Mouse (Mus musculus) testis, adult 2 months (tissue): ENCODE results near the gene Zwilch. TPM values are rescaled to one million over a fixed set of nuclear protein-coding genes. Genes with fewer than 3 reads are reported as not detected.
"Not testable (repeated sequence)": the region's sequence is repeated elsewhere in the genome, so short reads cannot be mapped to it uniquely, and the experiment has no call there.

Experiments used
- H3K27ac ChIP-seq: fragments of 200-500 bp; 2 replicates; pipeline ENCODE4 v1.5.1; 2012; ENCODE audit warnings: low read depth, low read length; ENCODE audit not compliant: control insufficient read depth, insufficient read depth
- H3K27me3 ChIP-seq: fragments of 200-500 bp; 2 replicates; pipeline ENCODE4 v1.6.1; 2012; ENCODE audit warnings: mild to moderate bottlenecking, low read length, moderate library complexity; ENCODE audit not compliant: control insufficient read depth, insufficient read depth
- H3K36me3 ChIP-seq: fragments of 200-500 bp; 2 replicates; pipeline ENCODE4 v1.6.1; 2012; ENCODE audit warnings: mild to moderate bottlenecking, low read length; ENCODE audit not compliant: control insufficient read depth, insufficient read depth
- H3K4me1 ChIP-seq: fragments of 200-500 bp; 2 replicates; pipeline ENCODE4 v1.6.1; 2012; ENCODE audit warnings: low read length; ENCODE audit not compliant: control insufficient read depth, insufficient read depth
- H3K4me3 ChIP-seq: fragments of 200-500 bp; 2 replicates; pipeline ENCODE4 v1.5.1; 2012; ENCODE audit warnings: low read depth, mild to moderate bottlenecking, low read length, moderate library complexity, mixed read lengths; ENCODE audit not compliant: control insufficient read depth
- CTCF ChIP-seq: fragments of 200-500 bp; IDR thresholded peaks from 2 replicates; pipeline ENCODE4 v1.5.1; 2012; ENCODE audit warnings: low read depth, mild to moderate bottlenecking, inconsistent platforms, low read length, moderate library complexity; ENCODE audit not compliant: control insufficient read depth, insufficient read depth, insufficient replicate concordance
- POLR2A ChIP-seq: fragments of 200-500 bp; IDR thresholded peaks from 2 replicates; pipeline ENCODE4 v1.6.1; 2012; ENCODE audit warnings: low read depth, mild to moderate bottlenecking, inconsistent platforms, low read length, moderate library complexity; ENCODE audit not compliant: control insufficient read depth
- polyA plus RNA-seq: library from polyadenylated mRNA; depleted of rRNA; stranded (reverse); fragments of >200 nt; gene quantifications from 2 replicates; pipeline ENCODE4 v1.2.3, GENCODE M21; 2012

Gene Zwilch
- polyA plus RNA-seq, 1 experiment = 33.6 TPM

DNA sequence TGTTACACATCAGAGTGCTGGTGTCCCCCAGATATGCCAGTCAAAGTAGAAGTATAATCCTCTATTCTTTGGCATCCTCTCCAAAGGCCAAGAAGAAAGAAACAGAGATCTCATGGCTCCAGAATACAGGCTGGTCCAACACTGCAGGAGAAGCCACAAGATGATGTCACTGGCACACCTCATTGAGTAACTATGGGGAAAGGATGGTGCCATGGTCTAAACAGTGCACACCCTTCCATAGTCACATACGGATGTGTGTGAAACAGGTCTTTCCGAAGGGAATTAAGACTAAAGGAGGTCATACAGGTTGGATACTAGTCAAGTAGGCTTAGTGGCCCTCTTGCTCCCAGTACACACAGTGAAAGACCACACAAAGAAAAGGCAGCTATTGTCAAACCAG lies 43.7 kb upstream of the Zwilch start:
- TF ChIP-seq CTCF = no peak
- no peak for TF ChIP-seq POLR2A
- H3K27me3 ChIP-seq = no peaks in the 10 kb centered on the region
- H3K36me3 ChIP-seq = no peaks in the 10 kb centered on the region
- no peak overlapping the region for H3K4me3 ChIP-seq
- H3K4me1 ChIP-seq = no peaks in the 10 kb centered on the region
- no peak overlapping the region for H3K27ac ChIP-seq

DNA sequence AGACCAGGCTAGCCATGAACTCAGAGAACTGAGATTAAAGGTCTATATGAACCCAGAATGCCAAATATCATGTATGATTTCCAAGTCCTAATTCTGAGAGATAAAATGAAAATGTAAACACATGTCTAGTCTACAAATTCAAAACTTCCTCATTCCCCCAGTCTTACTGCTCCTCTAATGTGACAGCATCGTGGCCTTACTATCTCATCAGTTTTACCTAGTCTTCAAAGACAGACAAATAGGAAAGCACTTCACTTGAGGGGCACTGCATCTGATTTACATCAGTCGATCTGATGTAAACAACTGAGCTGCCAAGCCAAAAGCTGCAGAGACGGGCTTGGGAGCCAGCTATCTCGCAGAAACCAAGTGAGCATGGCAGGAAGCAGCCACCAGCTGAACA lies 43.2 kb upstream of the Zwilch start:
- Histone ChIP-seq H3K27me3 (no peaks in the 10 kb centered on the region), H3K27ac (no peak overlapping the region), H3K4me3 (no peak overlapping the region), H3K36me3 (no peaks in the 10 kb centered on the region), H3K4me1 (no peaks in the 10 kb centered on the region)
- no peak for TF ChIP-seq CTCF
- no peak for TF ChIP-seq POLR2A

DNA sequence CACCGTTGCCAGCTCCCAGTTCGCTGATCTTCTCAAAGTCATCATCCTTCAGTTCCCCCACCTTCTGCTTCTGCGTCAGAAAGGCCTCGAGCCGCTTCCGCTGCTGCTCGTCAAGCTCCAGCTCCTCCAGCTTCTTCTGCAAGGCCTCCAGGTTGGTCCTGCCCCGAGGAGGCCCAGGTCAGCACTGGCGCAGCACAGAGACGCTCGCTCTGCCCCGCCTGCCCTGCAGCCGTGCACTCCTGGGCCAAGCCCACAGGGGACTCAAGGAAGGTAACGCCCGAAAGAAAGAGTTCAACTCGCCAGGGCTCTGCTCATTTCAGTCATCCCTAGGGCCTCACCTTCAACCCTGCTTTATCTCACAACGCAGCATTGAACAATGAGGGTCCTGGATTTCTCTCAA lies 41.5 kb upstream of the Zwilch start:
- TF ChIP-seq POLR2A (no peak), CTCF (no peak)
- Histone ChIP-seq H3K36me3 (no peaks in the 10 kb centered on the region), H3K27ac (no peak overlapping the region), H3K27me3 (no peaks in the 10 kb centered on the region), H3K4me3 (no peak overlapping the region), H3K4me1 (no peaks in the 10 kb centered on the region)

DNA sequence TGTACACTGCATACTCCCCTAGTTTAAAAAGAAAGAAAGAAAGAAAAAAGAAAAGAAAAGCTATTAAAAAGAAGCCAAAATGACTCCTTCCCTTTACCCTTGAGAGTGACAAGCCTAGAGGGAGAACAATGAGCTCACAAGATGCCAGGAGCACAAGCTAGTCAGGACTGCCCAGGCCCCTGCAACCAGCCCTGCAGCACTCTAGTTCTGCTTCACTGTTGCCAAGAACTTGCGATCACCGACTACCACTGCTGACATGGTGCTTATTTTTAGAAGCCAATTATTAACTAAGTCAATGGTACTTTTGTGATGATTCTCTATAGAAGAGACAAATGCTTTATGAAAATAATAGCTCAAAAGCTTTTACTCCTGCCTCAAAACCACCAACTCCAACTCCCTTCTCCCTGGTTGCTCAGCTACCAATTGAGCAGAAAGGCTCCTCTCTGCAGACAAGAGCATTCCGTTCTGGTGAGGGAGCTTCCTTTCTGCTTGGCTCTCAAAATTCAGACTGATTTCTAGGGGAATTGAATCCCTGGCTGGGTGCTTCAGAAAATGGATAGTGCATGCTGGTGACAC lies 34.7 kb upstream of the Zwilch start:
- no peaks in the 10 kb centered on the region for H3K27me3 ChIP-seq
- TF ChIP-seq POLR2A (no peak), CTCF (no peak)
- no peaks in the 10 kb centered on the region for H3K36me3 ChIP-seq
- H3K4me1 ChIP-seq = no peaks in the 10 kb centered on the region
- no peak overlapping the region for H3K4me3 ChIP-seq
- H3K27ac ChIP-seq = no peak overlapping the region

- TF ChIP-seq POLR2A = no peak
- TF ChIP-seq CTCF = no peak
- no peak overlapping the region for H3K27ac ChIP-seq
- no peak overlapping the region for H3K4me3 ChIP-seq
- no peaks in the 10 kb centered on the region for H3K4me1 ChIP-seq
- no peaks in the 10 kb centered on the region for H3K36me3 ChIP-seq
- H3K27me3 ChIP-seq = no peaks in the 10 kb centered on the region
Measured at GRCm38 (mm10) chr9:64202866-64203265, 30.0 kb upstream of the Zwilch start.

DNA sequence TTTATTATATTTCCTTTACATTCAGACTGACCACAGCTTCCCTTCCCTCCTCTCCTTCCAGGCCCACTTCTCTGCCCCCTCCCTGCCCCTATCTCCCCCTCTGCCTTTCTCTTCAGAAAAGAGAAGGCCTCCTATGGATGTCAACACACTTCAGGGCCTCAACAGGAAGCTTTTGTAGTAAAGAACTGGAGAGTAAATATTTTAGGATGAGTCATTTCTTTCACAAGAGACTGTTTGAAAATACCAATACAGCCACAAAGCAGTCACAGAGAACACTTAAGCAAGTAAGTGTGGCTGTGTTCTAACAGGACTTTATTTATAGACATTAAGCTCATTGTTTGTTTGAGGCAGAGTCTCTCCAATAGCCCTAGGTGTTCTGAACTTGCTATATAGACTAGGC lies 29.4 kb upstream of the Zwilch start:
- no peaks in the 10 kb centered on the region for H3K27me3 ChIP-seq
- H3K27ac ChIP-seq = no peak overlapping the region
- no peaks in the 10 kb centered on the region for H3K4me1 ChIP-seq
- no peaks in the 10 kb centered on the region for H3K36me3 ChIP-seq
- H3K4me3 ChIP-seq = no peak overlapping the region
- TF ChIP-seq POLR2A (no peak), CTCF (no peak)

GRCm38 (mm10) chr9:64199897-64200296 lies 27.0 kb upstream of the Zwilch start:
- Histone ChIP-seq H3K27me3 (no peaks in the 10 kb centered on the region), H3K4me1 (no peaks in the 10 kb centered on the region), H3K36me3 (no peaks in the 10 kb centered on the region), H3K4me3 (no peak overlapping the region), H3K27ac (no peak overlapping the region)
- TF ChIP-seq POLR2A = no peak
- TF ChIP-seq CTCF = no peak

- H3K4me3 ChIP-seq, H3K36me3 ChIP-seq, H3K27ac ChIP-seq, H3K27me3 ChIP-seq, H3K4me1 ChIP-seq: not testable (repeated sequence)
Measured at GRCm38 (mm10) chr9:64198763-64199418, 26.0 kb upstream of the Zwilch start.
